Mouse (Mus musculus) adrenal gland, postnatal 4 days (tissue): ENCODE results near the gene Dhps. TPM values are rescaled to one million over a fixed set of nuclear protein-coding genes. Genes with fewer than 3 reads are reported as not detected.
"Not testable (repeated sequence)": the region's sequence is repeated elsewhere in the genome, so short reads cannot be mapped to it uniquely, and the experiment has no call there.

Experiments
- DNase-seq, 2 experiments: peaks; one replicate each; pipeline ENCODE4 v3.0.0; 2021 to 2022; ENCODE audit warnings: low spot score in 2 of 2, mixed read lengths in 2 of 2
- total RNA-seq, 2 experiments: library from RNA; stranded (reverse); gene quantifications; 2 replicates each; pipeline ENCODE4 v1.2.3; 2021

Dhps gene
- total RNA-seq, 2 experiments from 2014 or later = 43.0 to 48.2 TPM

- DNase-seq = peak; percentile 63 to 77
Measured at GRCm38 (mm10) chr8:85059879-85060616, 11.5 kb upstream of the Dhps start, which contains the start of gene Fbxw9. Gene Fbxw9, plus strand, starts transcription at chr8:85060055.

GRCm38 (mm10) chr8:85062603-85063002, 9.0 kb upstream of the Dhps start:
- DNase-seq = no peak

- no peak for DNase-seq
Measured at GRCm38 (mm10) chr8:85065213-85065612, 6.3 kb upstream of the Dhps start.

GRCm38 (mm10) chr8:85067155-85067554, 4.4 kb upstream of the Dhps start:
- no peak for DNase-seq

GRCm38 (mm10) chr8:85067982-85068381, 3.6 kb upstream of the Dhps start, which contains the start of gene Gm5741:
Gene Gm5741, minus strand, starts transcription at chr8:85067982.
- DNase-seq = no peak

DNA sequence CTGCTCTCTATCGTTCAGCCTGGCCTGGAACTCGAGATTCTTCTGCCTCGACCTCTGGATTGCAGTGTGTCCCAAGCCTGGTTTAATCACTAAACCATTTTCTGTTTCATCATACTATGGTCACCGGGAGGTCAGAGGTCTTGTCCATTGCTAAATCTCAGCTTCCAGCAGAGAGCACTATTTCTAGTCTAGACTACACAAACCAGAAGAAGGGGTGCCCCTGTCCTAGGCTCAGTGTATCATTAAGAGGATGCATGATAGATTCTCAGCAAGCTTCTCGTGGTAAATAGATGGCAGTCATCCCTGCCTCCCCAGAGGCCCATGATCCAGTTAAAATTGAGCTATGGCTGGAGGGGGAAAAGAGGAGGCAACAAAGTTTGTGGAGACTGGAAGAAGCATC, 516 bp upstream of the Dhps start:
- no peak for DNase-seq

- no peak for DNase-seq
Measured at GRCm38 (mm10) chr8:85072364-85072929, 890 bp downstream of the Dhps start.

DNA sequence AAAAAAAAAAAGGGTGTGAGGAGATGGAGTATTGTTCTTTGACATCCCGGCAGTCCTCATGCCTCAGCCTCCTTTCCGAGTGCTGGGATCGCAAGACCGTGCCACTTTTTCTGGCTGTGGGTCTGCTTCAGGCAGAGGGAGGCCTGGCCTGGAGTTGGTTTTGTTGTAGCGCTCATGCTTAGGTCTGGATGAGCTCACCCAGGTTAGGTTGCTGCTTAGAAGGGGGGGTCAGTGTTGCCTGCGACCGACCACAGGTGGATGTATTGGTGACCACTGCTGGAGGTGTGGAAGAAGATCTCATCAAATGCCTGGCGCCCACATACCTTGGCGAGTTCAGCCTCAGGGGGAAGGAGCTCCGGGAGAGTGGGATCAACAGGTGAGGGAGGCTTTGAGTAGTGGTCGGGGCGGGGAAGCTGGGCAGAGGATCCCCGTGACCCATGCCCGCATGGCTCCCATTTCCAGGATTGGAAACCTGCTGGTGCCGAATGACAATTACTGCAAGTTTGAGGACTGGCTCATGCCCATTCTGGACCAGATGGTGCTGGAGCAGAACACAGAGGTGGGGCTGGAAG, 1.6 kb downstream of the Dhps start:
- DNase-seq = no peak

DNA sequence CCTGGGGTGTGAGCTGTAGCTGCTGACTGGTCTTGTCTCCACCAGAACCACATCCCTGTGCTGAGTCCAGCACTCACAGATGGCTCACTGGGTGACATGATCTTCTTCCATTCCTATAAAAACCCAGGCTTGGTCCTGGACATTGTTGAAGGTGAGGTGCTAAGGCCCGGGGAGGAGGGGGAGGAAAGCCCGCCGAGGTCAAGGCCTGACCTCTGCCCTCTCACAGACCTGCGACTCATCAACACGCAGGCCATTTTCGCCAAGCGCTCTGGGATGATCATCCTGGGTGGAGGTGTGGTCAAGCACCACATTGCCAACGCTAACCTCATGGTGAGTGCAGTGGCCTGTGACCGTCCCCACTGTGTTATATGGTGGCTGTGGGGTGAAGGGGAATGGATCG, 2.6 kb downstream of the Dhps start:
- DNase-seq = no peak

DNA sequence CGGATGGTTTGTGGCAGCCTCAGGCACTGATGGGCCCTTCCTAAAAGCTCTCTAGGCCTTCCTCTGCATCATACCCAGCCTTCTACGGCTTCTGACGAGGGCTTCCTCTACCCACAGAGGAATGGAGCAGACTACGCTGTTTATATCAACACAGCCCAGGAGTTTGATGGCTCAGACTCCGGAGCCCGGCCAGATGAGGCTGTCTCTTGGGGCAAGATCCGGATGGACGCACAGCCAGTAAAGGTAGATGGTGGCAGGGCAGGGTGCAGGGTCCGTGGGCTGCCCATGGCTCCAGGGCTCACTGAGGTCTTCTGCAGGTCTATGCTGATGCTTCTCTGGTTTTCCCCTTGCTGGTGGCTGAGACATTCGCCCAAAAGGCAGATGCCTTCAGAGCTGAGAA, 3.1 kb downstream of the Dhps start:
- no peak for DNase-seq

DNA sequence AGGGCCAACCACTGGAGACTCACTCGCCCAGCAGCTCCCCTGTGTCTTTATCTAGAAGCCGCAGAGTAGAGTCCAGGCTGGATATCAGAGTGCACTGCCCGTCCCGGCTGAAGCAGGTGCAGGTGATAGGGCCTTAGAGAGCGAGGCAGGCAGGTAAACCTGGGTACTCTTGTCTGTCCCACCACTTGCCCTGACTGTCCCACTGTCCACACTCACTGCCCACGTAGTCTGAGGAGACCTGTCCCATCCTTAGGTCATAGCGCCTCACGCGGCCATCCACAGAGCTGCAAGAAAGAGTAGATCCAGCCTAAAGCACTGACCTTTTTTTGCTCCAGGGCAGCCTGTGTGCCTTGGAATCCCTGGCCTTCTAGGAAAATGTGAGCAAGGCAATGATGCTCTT, 4.4 kb downstream of the Dhps start:
- DNase-seq = no peak

GRCm38 (mm10) chr8:85076993-85077392, 5.4 kb downstream of the Dhps start:
- peak in 1 of 2 experiments; percentile 59 for DNase-seq

DNA sequence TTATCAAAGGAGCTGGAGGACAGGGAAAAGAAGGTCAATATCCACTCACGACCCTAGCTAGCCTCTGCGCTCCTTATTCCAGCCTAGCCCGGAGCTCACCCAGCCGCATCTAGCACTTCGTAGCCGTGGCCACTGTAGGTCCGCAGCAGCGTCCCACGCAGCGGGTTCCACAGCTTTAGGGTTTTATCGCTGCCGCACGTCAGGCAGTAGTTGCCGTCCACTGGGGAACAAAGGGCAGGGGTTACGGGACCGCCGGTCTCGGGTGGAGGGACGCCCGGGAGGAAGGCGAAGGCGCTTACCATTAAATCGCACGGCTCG, 8.6 kb downstream of the Dhps start:
- no peak for DNase-seq

- peak in 1 of 2 experiments; percentile 37 for DNase-seq
Measured at GRCm38 (mm10) chr8:85080532-85081215, 9.1 kb downstream of the Dhps start, which contains the start of gene Wdr83os. Gene Wdr83os, plus strand, starts transcription at chr8:85080740.

- no peak for DNase-seq
Measured at GRCm38 (mm10) chr8:85081216-85081555, 9.6 kb downstream of the Dhps start, which contains the start of gene Wdr83. Gene Wdr83, minus strand, starts transcription at chr8:85081306.

DNA sequence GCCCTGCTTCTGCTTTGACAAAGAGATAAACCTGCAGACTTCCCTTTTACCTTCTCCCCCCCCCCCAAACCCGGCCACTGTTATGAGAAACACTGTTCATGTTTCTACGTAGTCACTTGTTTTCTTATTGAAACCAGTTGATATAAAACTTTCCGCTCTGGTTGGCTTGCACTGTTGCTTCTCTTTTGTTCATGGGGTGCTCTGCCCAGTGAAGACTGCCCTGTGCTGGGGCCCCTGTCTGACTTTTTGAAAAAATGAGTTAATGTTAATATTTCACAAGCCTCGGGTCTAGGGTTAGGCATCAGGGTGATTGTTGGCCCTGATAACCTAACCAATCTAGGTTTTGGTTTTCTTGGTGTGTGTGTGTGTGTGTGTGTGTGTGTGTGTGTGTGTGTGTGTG, 10.6 kb downstream of the Dhps start:
- not testable (repeated sequence) for DNase-seq

- DNase-seq = peak; percentile 63 to 84
Measured at GRCm38 (mm10) chr8:85083108-85083813, 11.7 kb downstream of the Dhps start, which contains the start of gene Man2b1. Gene Man2b1, plus strand, starts transcription at chr8:85083270.

DNA sequence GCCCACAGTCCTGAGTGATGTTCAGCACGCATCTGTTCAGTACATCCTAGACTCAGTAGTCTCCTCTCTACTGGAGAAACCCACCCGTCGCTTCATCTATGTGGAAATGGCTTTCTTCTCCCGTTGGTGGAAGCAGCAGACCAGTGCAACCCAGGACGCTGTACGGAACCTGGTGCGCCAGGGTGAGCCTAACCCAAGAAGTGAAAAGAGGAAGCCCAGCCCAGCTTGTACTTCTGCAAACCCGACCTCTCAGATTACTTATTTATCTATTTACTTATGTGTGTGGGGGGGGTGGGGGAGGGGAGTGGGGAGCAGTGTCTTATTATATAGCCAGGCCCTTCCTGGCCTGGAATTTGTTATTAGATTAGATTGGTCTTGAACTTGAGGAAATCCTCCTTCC, 13.1 kb downstream of the Dhps start:
- no peak for DNase-seq

DNA sequence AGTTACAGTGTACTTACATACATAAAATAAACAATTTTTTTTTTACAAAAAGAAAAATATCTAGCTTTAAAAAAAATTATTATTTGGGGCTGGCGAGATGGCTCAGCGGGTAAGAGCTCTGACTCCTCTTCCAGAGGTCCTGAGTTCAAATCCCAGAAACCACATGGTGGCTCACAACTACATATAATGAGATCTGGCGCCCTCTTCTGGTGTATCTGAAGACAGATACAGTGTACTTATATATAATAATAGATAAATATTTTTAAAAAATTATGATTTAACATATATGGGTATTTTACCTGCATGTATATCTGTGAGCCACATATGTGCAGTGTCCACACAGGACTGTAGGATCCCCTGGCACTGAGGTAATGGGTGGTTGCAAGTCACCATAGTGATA, 14.7 kb downstream of the Dhps start:
- no peak for DNase-seq

DNA sequence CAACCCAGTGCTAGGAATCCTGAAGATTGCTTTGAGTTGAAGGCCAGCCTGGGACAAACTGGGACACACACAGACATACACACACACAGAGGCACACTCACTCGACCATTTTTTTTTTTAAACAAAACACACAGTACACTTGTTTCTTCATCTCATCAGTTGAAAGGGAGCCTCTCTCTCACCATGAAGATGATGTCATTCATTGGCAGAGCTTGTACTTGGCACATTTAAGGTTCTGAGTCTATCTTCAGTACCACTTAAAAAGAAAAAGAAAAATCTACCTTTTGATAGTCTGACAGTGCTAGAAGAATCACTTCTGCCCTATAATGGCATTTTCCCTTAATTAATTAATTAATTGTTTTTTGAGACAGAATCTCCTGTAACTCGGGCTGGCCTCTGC, 17.2 kb downstream of the Dhps start:
- DNase-seq = no peak

DNA sequence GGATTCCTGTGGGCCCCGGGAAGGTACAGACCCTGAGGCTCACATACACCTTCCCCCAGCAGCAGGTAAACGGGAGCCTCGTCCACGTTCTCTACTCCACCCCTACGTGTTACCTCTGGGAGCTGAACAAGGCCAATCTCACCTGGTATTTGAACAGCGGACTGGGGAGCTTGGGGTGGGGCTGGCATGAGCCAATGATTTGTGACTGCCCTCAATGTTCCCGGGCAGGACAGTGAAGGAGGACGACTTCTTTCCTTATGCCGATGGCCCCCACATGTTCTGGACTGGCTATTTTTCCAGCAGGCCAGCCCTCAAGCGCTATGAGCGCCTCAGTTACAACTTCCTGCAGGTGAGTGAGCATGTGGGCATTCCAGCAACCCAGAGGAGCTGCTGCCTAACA, 19.3 kb downstream of the Dhps start:
- no peak for DNase-seq
